Mouse (Mus musculus): ENCODE results near the gene Prkaa2. TPM values are rescaled to one million over a fixed set of nuclear protein-coding genes. Genes with fewer than 3 reads are reported as not detected.

Prkaa2 gene
- 0.06 TPM in 1 of 2 replicates, not detected in the other for total RNA-seq (2023)

DNA sequence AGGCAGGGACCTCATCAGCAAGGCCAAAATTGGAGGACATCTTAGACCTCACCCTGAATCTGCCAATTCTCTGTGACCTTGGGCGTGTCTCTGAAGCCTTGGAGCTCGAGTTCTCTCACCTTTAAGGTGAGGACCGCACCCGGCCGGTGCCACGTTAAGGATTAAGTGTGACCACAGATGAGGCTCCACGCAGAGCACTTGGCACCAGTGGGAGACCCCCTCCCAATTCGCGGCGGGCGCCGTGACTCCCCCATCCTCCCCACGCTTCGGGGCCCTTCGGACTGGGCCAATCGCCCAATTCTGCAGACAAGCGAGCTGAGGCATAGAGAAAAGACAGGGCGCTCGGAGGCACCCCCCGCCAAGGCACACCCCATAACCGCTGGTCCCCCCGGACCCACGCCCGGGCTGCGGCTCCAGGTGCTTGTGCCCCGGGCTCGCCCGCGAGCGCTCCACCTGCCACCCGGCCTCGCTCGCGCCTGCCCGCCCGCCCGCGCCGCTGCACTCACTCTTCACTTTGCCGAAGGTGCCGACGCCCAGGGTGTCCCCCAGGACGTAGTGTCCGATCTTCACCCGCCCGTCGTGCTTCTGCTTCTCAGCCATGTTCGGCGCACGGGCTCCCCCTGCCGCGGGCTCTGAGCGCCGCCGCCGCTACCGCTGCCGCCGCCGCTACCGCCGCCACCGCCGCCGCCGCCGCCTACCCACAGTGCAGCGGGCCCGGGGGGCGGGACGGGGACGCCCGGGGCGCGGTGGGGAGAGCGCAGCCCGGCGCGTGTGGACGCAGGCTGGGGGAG is at the start of gene Prkaa2:
Prkaa2 (minus strand) TSS at position 692 of the 791 bp plus-strand sequence.

DNA sequence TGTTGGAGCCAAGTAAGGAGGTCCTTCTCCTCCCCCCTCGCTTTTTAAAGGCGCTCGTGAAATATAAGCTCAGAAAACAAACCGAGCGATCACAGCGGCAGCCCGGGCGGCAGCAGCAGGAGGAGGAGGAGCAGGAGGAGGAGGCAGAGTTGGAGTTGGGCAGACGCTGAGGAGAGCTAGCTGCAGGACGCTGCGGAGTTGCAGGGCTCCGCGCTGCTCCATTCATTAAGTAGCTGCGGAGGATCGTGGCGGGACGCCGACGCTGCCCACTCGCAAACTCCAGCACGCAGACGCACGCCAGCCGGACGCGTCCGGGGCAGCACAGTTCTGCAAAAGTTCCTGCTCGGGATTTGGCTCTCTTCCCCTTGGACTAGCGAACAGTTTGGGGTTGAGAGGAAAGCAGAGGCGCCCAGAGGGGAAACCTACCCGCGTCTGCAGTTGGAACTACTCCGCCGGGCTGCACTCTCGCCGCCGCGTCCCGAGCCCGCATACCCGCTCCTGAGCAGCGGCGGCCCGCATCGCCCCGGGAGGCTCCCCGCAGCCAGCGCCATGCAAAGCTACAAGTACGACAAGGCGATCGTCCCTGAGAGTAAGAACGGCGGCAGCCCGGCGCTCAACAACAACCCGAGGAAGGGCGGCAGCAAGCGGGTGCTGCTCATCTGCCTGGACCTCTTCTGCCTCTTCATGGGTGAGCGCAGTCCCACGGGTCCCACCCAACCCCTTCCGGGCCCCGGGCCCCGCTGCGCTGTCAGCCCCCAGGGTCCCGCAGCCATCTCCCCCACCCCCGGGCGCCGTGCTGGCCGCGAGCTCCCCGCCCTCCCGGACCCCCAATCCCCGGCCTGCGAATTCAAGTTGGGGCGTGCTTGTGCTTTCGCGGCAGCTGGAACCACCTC is 47.8 kb upstream of the Prkaa2 start, which contains the start of gene Plpp3:
Plpp3 (plus strand) TSS at position 72 of the 893 bp plus-strand sequence.

Other genes with a start within 250 kb of the Prkaa2 start
- gene C8a, start 233.5 kb downstream of the Prkaa2 start, total RNA-seq (2023): not detected in 2 replicates
- gene Fyb2, start 196.4 kb downstream of the Prkaa2 start, total RNA-seq (2023): not detected in 2 replicates
- 0.28 TPM in 1 of 2 replicates, not detected in the other for gene Plpp3, start 47.5 kb upstream of the Prkaa2 start, total RNA-seq (2023)